Mouse (Mus musculus) CH12.LX (cell line): ENCODE data around the gene Shq1. TPM values are rescaled to one million over a fixed set of nuclear protein-coding genes. Genes with fewer than 3 reads are reported as not detected.

ENCODE experiments used
- DNase-seq: peaks from one replicate; pipeline ENCODE4 v3.0.0-alpha.2; 2013; ENCODE audit errors: extremely low read depth
- H3K27ac ChIP-seq: 2 replicates; pipeline ENCODE4 v1.5.1; 2012; ENCODE audit warnings: low read depth, mild to moderate bottlenecking, control low read depth, moderate library complexity; ENCODE audit not compliant: insufficient read depth
- H3K27me3 ChIP-seq: replicated peaks from 2 replicates; pipeline ENCODE3; 2012; ENCODE audit warnings: inconsistent platforms
- H3K36me3 ChIP-seq, 2 experiments: replicated peaks in 1 of 2; 2 replicates each; pipeline versions ENCODE3 to v1.6.1; 2012; ENCODE audit warnings: inconsistent platforms in 1 of 2, low read length in 1 of 2, mild to moderate bottlenecking in 1 of 2, mixed read lengths in 1 of 2, moderate library complexity in 1 of 2; ENCODE audit not compliant: control insufficient read depth in 1 of 2, insufficient read depth in 1 of 2
- H3K4me1 ChIP-seq, 2 experiments: 2 replicates each; pipeline ENCODE4 v1.6.1; 2012; ENCODE audit warnings: inconsistent platforms in 1 of 2, moderate library complexity in 1 of 2; ENCODE audit not compliant: insufficient read depth in 2 of 2, control insufficient read depth in 1 of 2
- H3K4me2 ChIP-seq: 2 replicates; pipeline ENCODE4 v1.6.1; 2012; ENCODE audit warnings: low read depth, mild to moderate bottlenecking, control low read depth; ENCODE audit not compliant: poor library complexity, insufficient read depth, severe bottlenecking
- H3K4me3 ChIP-seq, 3 experiments: fragments of 150-350 bp in 1 of 3; sonication (generic) in 1 of 3; replicated peaks in 1 of 3; 2 replicates each; pipeline versions ENCODE3 to v1.5.1; 2011 to 2012; ENCODE audit warnings: low read depth in 2 of 3, low read length in 2 of 3, mild to moderate bottlenecking in 2 of 3, moderate library complexity in 2 of 3, control low read depth in 1 of 3, improper control_type of control experiment in 1 of 3, inconsistent platforms in 1 of 3, mixed read lengths in 1 of 3; ENCODE audit not compliant: poor library complexity in 1 of 3
- H3K79me2 ChIP-seq: replicated peaks from 2 replicates; pipeline ENCODE4 v1.6.1; 2012; ENCODE audit warnings: mild to moderate bottlenecking, moderate library complexity; ENCODE audit not compliant: control insufficient read depth, poor library complexity, insufficient read depth, severe bottlenecking; ENCODE audit errors: extremely low read depth
- H3K9ac ChIP-seq: 2 replicates; pipeline ENCODE4 v1.6.1; 2012; ENCODE audit warnings: low read depth, mild to moderate bottlenecking, control low read depth, moderate library complexity; ENCODE audit not compliant: insufficient read depth
- H3K9me3 ChIP-seq: replicated peaks from 2 replicates; pipeline ENCODE3; 2012; ENCODE audit warnings: low read length, inconsistent platforms, mixed read lengths
- BHLHE40 ChIP-seq: IDR thresholded peaks from 2 replicates; pipeline ENCODE4 v1.6.1; 2011; ENCODE audit warnings: mild to moderate bottlenecking, low read depth, low read length, improper control_type of control experiment
- CHD1 ChIP-seq: IDR thresholded peaks from 2 replicates; pipeline ENCODE4 v1.6.1; 2012; ENCODE audit warnings: low read depth, low read length, improper control_type of control experiment, inconsistent platforms
- ELF1 ChIP-seq: IDR thresholded peaks from 2 replicates; pipeline ENCODE4 v1.6.1; 2014; ENCODE audit warnings: low read depth, mild to moderate bottlenecking, inconsistent platforms, low read length, improper control_type of control experiment
- EP300 ChIP-seq: IDR thresholded peaks from 2 replicates; pipeline ENCODE4 v1.6.1; 2011; ENCODE audit warnings: low read length, improper control_type of control experiment
- ETS1 ChIP-seq: conservative IDR thresholded peaks from 2 replicates; pipeline ENCODE4 v1.6.1; 2012; ENCODE audit warnings: low read depth, mild to moderate bottlenecking, inconsistent platforms, low read length, improper control_type of control experiment, moderate library complexity
- HCFC1 ChIP-seq: IDR thresholded peaks from 2 replicates; pipeline ENCODE4 v1.6.1; 2012; ENCODE audit warnings: low read depth, mild to moderate bottlenecking, inconsistent platforms, low read length, improper control_type of control experiment
- JUND ChIP-seq: conservative IDR thresholded peaks from 2 replicates; pipeline ENCODE4 v1.6.1; 2011; ENCODE audit warnings: low read depth, low read length, improper control_type of control experiment
- MAFK ChIP-seq: IDR thresholded peaks from 2 replicates; pipeline ENCODE4 v1.6.1; 2011; ENCODE audit warnings: low read length, improper control_type of control experiment; ENCODE audit not compliant: insufficient replicate concordance
- MEF2A ChIP-seq: IDR thresholded peaks from 2 replicates; pipeline ENCODE4 v1.6.1; 2014; ENCODE audit warnings: low read depth, mild to moderate bottlenecking, inconsistent platforms, low read length, improper control_type of control experiment, borderline replicate concordance
- MXI1 ChIP-seq: IDR thresholded peaks from 2 replicates; pipeline ENCODE4 v1.6.1; 2011; ENCODE audit warnings: mild to moderate bottlenecking, low read depth, low read length, improper control_type of control experiment
- NRF1 ChIP-seq: IDR thresholded peaks from 2 replicates; pipeline ENCODE4 v1.6.1; 2014; ENCODE audit warnings: low read depth, mild to moderate bottlenecking, inconsistent platforms, low read length, improper control_type of control experiment, moderate library complexity
- POLR2A ChIP-seq: IDR thresholded peaks from 2 replicates; pipeline ENCODE4 v1.6.1; 2011; ENCODE audit warnings: low read depth, mild to moderate bottlenecking, improper control_type of control experiment, low read length
- POLR2AphosphoS2 ChIP-seq: IDR thresholded peaks from 2 replicates; pipeline ENCODE4 v1.6.1; 2011; ENCODE audit warnings: low read depth, low read length, improper control_type of control experiment
- RAD21 ChIP-seq: IDR thresholded peaks from 2 replicates; pipeline ENCODE4 v1.6.1; 2011; ENCODE audit warnings: low read depth, mild to moderate bottlenecking, low read length, improper control_type of control experiment, moderate library complexity
- RCOR1 ChIP-seq: conservative IDR thresholded peaks from 2 replicates; pipeline ENCODE4 v1.6.1; 2012; ENCODE audit warnings: low read depth, mild to moderate bottlenecking, inconsistent platforms, low read length, improper control_type of control experiment
- TBP ChIP-seq: conservative IDR thresholded peaks from 2 replicates; pipeline ENCODE4 v1.6.1; 2011; ENCODE audit warnings: low read depth, low read length, improper control_type of control experiment
- TCF12 ChIP-seq: IDR thresholded peaks from 2 replicates; pipeline ENCODE4 v1.6.1; 2014; ENCODE audit warnings: low read depth, mild to moderate bottlenecking, inconsistent platforms, low read length, improper control_type of control experiment
- USF1 ChIP-seq: IDR thresholded peaks from 2 replicates; pipeline ENCODE4 v1.6.1; 2014; ENCODE audit warnings: low read depth, mild to moderate bottlenecking, inconsistent platforms, low read length, improper control_type of control experiment
- USF2 ChIP-seq: conservative IDR thresholded peaks from 2 replicates; pipeline ENCODE4 v1.6.1; 2011; ENCODE audit warnings: low read depth, low read length, improper control_type of control experiment
- ZKSCAN1 ChIP-seq: IDR thresholded peaks from 2 replicates; pipeline ENCODE4 v1.6.1; 2012; ENCODE audit warnings: low read depth, inconsistent platforms, low read length, improper control_type of control experiment, borderline replicate concordance
- ZMIZ1 ChIP-seq: IDR thresholded peaks from 2 replicates; pipeline ENCODE4 v1.6.1; 2012; ENCODE audit warnings: low read depth, mild to moderate bottlenecking, inconsistent platforms, low read length, improper control_type of control experiment
- dilution Hi-C: fragments of 300-500 bp; cut with MboI; formaldehyde crosslinking; loops from 2 replicates; pipeline ENCODE4 v1.14.3; 2020; ENCODE audit warnings: low sequenced_read_pairs; ENCODE audit not compliant: extremely low pct_unique_long_range_greater_than_20kb, extremely low pct_ligation_motif_present
- in situ Hi-C: fragments of 300-500 bp; cut with MboI; formaldehyde crosslinking; loops from 3 replicates; pipeline ENCODE4 v1.14.3; 2019; ENCODE audit warnings: low sequenced_read_pairs, low pct_ligation_motif_present, low pct_unique_long_range_greater_than_20kb, mixed read lengths
- polyA plus RNA-seq: library from polyadenylated mRNA; unstranded; fragments of >175 nt; gene quantifications from 2 replicates; pipeline ENCODE4 v1.2.1, GENCODE M21; 2012; ENCODE audit warnings: low read depth; ENCODE audit not compliant: insufficient read length
- total RNA-seq, 2 experiments: library from RNA; depleted of rRNA; stranded (reverse); fragments of 300-350 nt in 1 of 2; fragments of >200 nt in 1 of 2; gene quantifications; 2 replicates each; pipeline ENCODE4 v1.2.3; 2012 to 2014

Gene Shq1
- total and polyA plus RNA-seq, 3 experiments, result 26.6 to 32.3 (median 32.3) TPM

DNA sequence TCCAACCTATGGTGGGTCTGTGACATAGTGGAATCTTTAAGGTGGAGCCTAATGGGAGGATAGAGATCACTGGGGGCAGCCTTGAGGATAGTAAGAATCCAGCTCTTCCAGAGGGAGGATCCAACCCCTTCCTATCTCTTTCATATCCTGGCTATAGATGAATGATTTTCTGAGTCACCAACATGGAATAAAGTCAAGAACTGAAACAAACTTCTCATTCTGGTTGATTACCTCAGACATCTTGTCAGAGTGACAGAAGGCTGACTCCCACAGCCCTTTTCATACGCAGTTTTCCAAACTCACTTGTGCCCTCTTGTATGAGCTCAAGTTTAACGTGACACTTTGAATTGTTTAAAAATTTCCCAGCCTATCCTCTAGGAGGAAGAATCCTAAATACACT is 28.2 kb downstream of the Shq1 start:
- no peak for TF ChIP-seq TBP
- no peak for TF ChIP-seq USF2
- no peak for TF ChIP-seq ETS1
- TF ChIP-seq NRF1, result no peak
- no peak for TF ChIP-seq TCF12
- TF ChIP-seq ELF1, result no peak
- TF ChIP-seq, all 38 proteins: peak for 0
- peaks cover 0 to 12% of the 10 kb centered on the region in 2 experiments; a peak in 1 of 4 replicates for H3K4me1 ChIP-seq
- H3K27me3 ChIP-seq, result no peaks in the 10 kb centered on the region
- H3K27ac ChIP-seq, result no peak overlapping the region
- no peak overlapping the region for H3K9ac ChIP-seq
- H3K4me3 ChIP-seq, result no peak overlapping the region
- H3K9me3 ChIP-seq, result no peaks in the 10 kb centered on the region
- in situ Hi-C loops (no loop called here), dilution Hi-C loops (no loop called here)
- no peak overlapping the region for H3K4me2 ChIP-seq
- H3K36me3 ChIP-seq, result peaks cover 21 to 77% of the 10 kb centered on the region in 2 experiments
- no peaks in the 10 kb centered on the region for H3K79me2 ChIP-seq
- no peak for DNase-seq

DNA sequence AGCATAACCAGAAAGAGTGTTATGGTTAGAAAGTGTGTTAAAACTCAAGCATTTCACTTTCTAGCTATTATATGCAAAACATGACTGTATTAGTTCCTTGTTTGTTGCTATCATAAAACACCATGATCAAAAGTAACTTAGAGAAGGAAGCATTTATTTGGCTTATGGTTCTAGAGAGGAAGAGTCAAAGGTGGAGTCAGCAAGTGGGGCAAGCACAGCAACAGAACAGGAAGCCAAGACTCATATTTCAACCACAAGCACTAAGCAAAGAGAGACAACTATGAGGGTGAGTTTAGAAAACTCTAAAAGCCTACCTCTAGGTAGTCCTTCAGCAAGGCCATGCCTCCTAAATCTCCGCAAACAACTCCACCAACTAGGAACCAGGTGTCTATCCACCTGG is 30.4 kb downstream of the Shq1 start:
- dilution Hi-C loops, result no loop called here
- TF ChIP-seq ZMIZ1 (no peak), HCFC1 (no peak), ETS1 (no peak), BHLHE40 (no peak), MXI1 (no peak), MEF2A (no peak), ZKSCAN1 (no peak), CHD1 (no peak), USF2 (no peak)

DNA sequence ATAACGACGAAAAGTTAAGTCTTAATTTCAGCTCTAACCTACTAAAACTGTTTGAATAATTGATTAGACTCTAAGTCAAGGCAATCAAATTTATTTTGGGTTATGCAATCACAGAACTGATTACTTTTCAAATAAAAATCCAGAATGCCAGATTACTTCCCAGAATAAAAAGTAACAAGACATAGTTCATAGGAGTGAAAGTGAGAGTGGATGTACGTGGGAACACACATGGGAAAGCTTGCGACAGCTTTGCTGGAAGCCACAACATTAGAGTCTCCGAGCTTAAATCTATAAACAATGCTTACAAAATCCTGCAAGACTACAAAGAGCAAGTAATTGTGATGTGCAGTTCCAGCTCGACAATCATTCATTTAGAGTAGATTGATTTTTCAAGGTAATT is 41.9 kb downstream of the Shq1 start:
- no peaks in the 10 kb centered on the region for H3K27me3 ChIP-seq
- in situ Hi-C loops, result no loop called here
- H3K9ac ChIP-seq, result no peak overlapping the region
- no peak overlapping the region for H3K4me3 ChIP-seq
- H3K79me2 ChIP-seq, result no peaks in the 10 kb centered on the region
- no peak overlapping the region for H3K27ac ChIP-seq
- dilution Hi-C loops, result no loop called here
- H3K4me2 ChIP-seq, result no peak overlapping the region
- H3K4me1 ChIP-seq, result no peaks in the 10 kb centered on the region
- TF ChIP-seq MAFK (no peak), JUND (no peak), NRF1 (no peak), USF1 (no peak), POLR2AphosphoS2 (no peak), RAD21 (no peak), EP300 (no peak), TBP (no peak), POLR2A (no peak), RCOR1 (no peak)
- no peak for DNase-seq
- H3K36me3 ChIP-seq, result peaks cover 32 to 73% of the 10 kb centered on the region in 2 experiments
- H3K9me3 ChIP-seq, result no peaks in the 10 kb centered on the region

More for the DNA sequence above, 30.4 kb downstream of the Shq1 start:
- in situ Hi-C loops, result no loop called here
- peaks cover 19 to 78% of the 10 kb centered on the region in 2 experiments for H3K36me3 ChIP-seq
- no peak for DNase-seq
- H3K79me2 ChIP-seq, result no peaks in the 10 kb centered on the region
- no peak overlapping the region for H3K4me2 ChIP-seq
- no peaks in the 10 kb centered on the region for H3K27me3 ChIP-seq
- no peaks in the 10 kb centered on the region for H3K9me3 ChIP-seq
- no peak overlapping the region for H3K27ac ChIP-seq
- H3K4me1 ChIP-seq, result peaks cover 0 to 12% of the 10 kb centered on the region in 2 experiments; a peak in 1 of 4 replicates
- no peak overlapping the region for H3K9ac ChIP-seq
- H3K4me3 ChIP-seq, result no peak overlapping the region
